Mouse (Mus musculus): ENCODE results near the gene Ifitm10.

Ifitm10 gene

GRCm38 (mm10) chr7:142391609-142392008 is 18.1 kb upstream of the Ifitm10 start:
- no peak for DNase-seq (ENCODE audit: extremely low read depth, insufficient read length, low spot score)

GRCm38 (mm10) chr7:142391108-142391507 is 17.6 kb upstream of the Ifitm10 start:
- no peak for DNase-seq (ENCODE audit: extremely low read depth, insufficient read length, low spot score)

- no peak for DNase-seq (ENCODE audit: extremely low read depth, insufficient read length, low spot score)
Measured at GRCm38 (mm10) chr7:142389961-142390650, 16.6 kb upstream of the Ifitm10 start.

GRCm38 (mm10) chr7:142388740-142389139 is 15.2 kb upstream of the Ifitm10 start:
- DNase-seq (ENCODE audit: extremely low read depth, insufficient read length, low spot score), result no peak

GRCm38 (mm10) chr7:142388198-142388597 is 14.6 kb upstream of the Ifitm10 start:
- no peak for DNase-seq (ENCODE audit: extremely low read depth, insufficient read length, low spot score)

- peak; percentile 98 for DNase-seq (ENCODE audit: extremely low read depth, insufficient read length, low spot score)
Measured at GRCm38 (mm10) chr7:142387419-142388148, 14.0 kb upstream of the Ifitm10 start, which contains the start of gene Ctsd. TSS of gene Ctsd (minus strand) at chr7:142388038.

- peak; percentile 50 for DNase-seq (ENCODE audit: extremely low read depth, insufficient read length, low spot score)
Measured at GRCm38 (mm10) chr7:142386621-142387201, 13.2 kb upstream of the Ifitm10 start.

- DNase-seq (ENCODE audit: extremely low read depth, insufficient read length, low spot score), result no peak
Measured at GRCm38 (mm10) chr7:142385742-142386403, 12.3 kb upstream of the Ifitm10 start.

GRCm38 (mm10) chr7:142384306-142384705 is 10.8 kb upstream of the Ifitm10 start:
- no peak for DNase-seq (ENCODE audit: extremely low read depth, insufficient read length, low spot score)

GRCm38 (mm10) chr7:142382567-142382966 is 9.0 kb upstream of the Ifitm10 start, which contains the start of gene Gm49369:
TSS of gene Gm49369 (minus strand) at chr7:142382667.
- no peak for DNase-seq (ENCODE audit: extremely low read depth, insufficient read length, low spot score)

GRCm38 (mm10) chr7:142381175-142381574 is 7.6 kb upstream of the Ifitm10 start:
- DNase-seq (ENCODE audit: extremely low read depth, insufficient read length, low spot score), result no peak

GRCm38 (mm10) chr7:142379186-142379585 is 5.6 kb upstream of the Ifitm10 start:
- DNase-seq (ENCODE audit: extremely low read depth, insufficient read length, low spot score), result no peak

GRCm38 (mm10) chr7:142377233-142377925 is 3.8 kb upstream of the Ifitm10 start:
- DNase-seq (ENCODE audit: extremely low read depth, insufficient read length, low spot score), result no peak

- no peak for DNase-seq (ENCODE audit: extremely low read depth, insufficient read length, low spot score)
Measured at GRCm38 (mm10) chr7:142376096-142376495, 2.5 kb upstream of the Ifitm10 start.

GRCm38 (mm10) chr7:142375261-142375724 is 1.7 kb upstream of the Ifitm10 start:
- DNase-seq (ENCODE audit: extremely low read depth, insufficient read length, low spot score), result peak; percentile 89

GRCm38 (mm10) chr7:142374413-142375015 is 961 bp upstream of the Ifitm10 start:
- peak; percentile 42 for DNase-seq (ENCODE audit: extremely low read depth, insufficient read length, low spot score)

GRCm38 (mm10) chr7:142373039-142373438 is 514 bp downstream of the Ifitm10 start:
- no peak for DNase-seq (ENCODE audit: extremely low read depth, insufficient read length, low spot score)

- peak; percentile 78 for DNase-seq (ENCODE audit: extremely low read depth, insufficient read length, low spot score)
Measured at GRCm38 (mm10) chr7:142371768-142372661, 1.5 kb downstream of the Ifitm10 start.

- DNase-seq (ENCODE audit: extremely low read depth, insufficient read length, low spot score), result peak; percentile 64
Measured at GRCm38 (mm10) chr7:142371398-142371767, 2.2 kb downstream of the Ifitm10 start.

Measured in 3134 (cell line).